Mouse (Mus musculus) neural tube, embryonic 12.5 days (tissue): ENCODE results near the gene Hlf. TPM values are rescaled to one million over a fixed set of nuclear protein-coding genes. Genes with fewer than 3 reads are reported as not detected.

Experiments
- ATAC-seq: fragments of 200-750 bp; cut with Nextera tagmentation; 2 replicates; pipeline ENCODE4 v1.8.0; 2017; ENCODE audit warnings: low read depth, mild to moderate bottlenecking, moderate TSS enrichment, moderate library complexity; ENCODE audit not compliant: low FRiP score
- H3K27ac ChIP-seq: fragments of 300-500 bp; sonication (generic); 2 replicates; pipeline ENCODE4 v1.5.1; 2016
- H3K27me3 ChIP-seq: fragments of 300-500 bp; sonication (generic); replicated peaks from 2 replicates; pipeline ENCODE4 v1.6.1; 2016; ENCODE audit warnings: mild to moderate bottlenecking
- H3K36me3 ChIP-seq: fragments of 300-500 bp; sonication (generic); 2 replicates; pipeline ENCODE4 v1.6.1; 2016; ENCODE audit warnings: mild to moderate bottlenecking
- H3K4me1 ChIP-seq: fragments of 300-500 bp; sonication (generic); 2 replicates; pipeline ENCODE4 v1.6.1; 2016
- H3K4me2 ChIP-seq: fragments of 300-500 bp; sonication (generic); replicated peaks from 2 replicates; pipeline ENCODE4 v1.6.1; 2016; ENCODE audit warnings: mild to moderate bottlenecking
- H3K4me3 ChIP-seq: fragments of 300-500 bp; sonication (generic); 2 replicates; pipeline ENCODE4 v1.5.1; 2016
- H3K9ac ChIP-seq: fragments of 300-500 bp; sonication (generic); 2 replicates; pipeline ENCODE4 v1.6.1; 2016; ENCODE audit warnings: mild to moderate bottlenecking
- H3K9me3 ChIP-seq: fragments of 300-500 bp; sonication (generic); 2 replicates; pipeline ENCODE4 v1.6.1; 2016; ENCODE audit warnings: mild to moderate bottlenecking
- WGBS: fragments of 180-500 bp; shearing (Covaris S2); methylation state at CpG from one replicate; pipeline ENCODE4 v1.1.7; 2016; 5-methylcytosine and 5-hydroxymethylcytosine counted together
- polyA plus RNA-seq: library from polyadenylated mRNA; unstranded; fragments of >200 nt; fragmentation: Nextera tagmentation; extraction: Ambion mirVana; gene quantifications from 2 replicates; pipeline ENCODE4 v1.2.1, GENCODE M21; 2016

The Hlf gene
- polyA plus RNA-seq, 1 experiment from 2014 or later: 1.8 TPM

GRCm38 (mm10) chr11:90350153-90350512 is 40.6 kb downstream of the Hlf start:
- H3K9me3 ChIP-seq: no peaks in the 10 kb centered on the region
- no peaks in the 10 kb centered on the region for H3K27me3 ChIP-seq
- H3K4me1 ChIP-seq: 0 out of 2 replicates have a peak, but pooled peaks cover 4% of the 10 kb centered on the region
- no peak overlapping the region for H3K9ac ChIP-seq
- H3K36me3 ChIP-seq: no peaks in the 10 kb centered on the region
- WGBS: 86% methylated on average over 4 of the region's 4 CpGs
- no peak for ATAC-seq
- no peak overlapping the region for H3K4me3 ChIP-seq
- no peak overlapping the region for H3K27ac ChIP-seq
- H3K4me2 ChIP-seq: no peak overlapping the region

- no peaks in the 10 kb centered on the region for H3K9me3 ChIP-seq
- H3K9ac ChIP-seq: no peak overlapping the region
- no peak overlapping the region for H3K4me2 ChIP-seq
- no peak overlapping the region for H3K4me3 ChIP-seq
- H3K27ac ChIP-seq: no peak overlapping the region
- H3K4me1 ChIP-seq: 0 out of 2 replicates have a peak, but pooled peaks cover 3% of the 10 kb centered on the region
- H3K27me3 ChIP-seq: no peaks in the 10 kb centered on the region
- 87% methylated on average over 6 of the region's 6 CpGs for WGBS
- no peaks in the 10 kb centered on the region for H3K36me3 ChIP-seq
- no peak for ATAC-seq
Observed at GRCm38 (mm10) chr11:90349486-90350152, 41.1 kb downstream of the Hlf start.

- H3K27ac ChIP-seq: no peak overlapping the region
- no peak overlapping the region for H3K4me2 ChIP-seq
- no peak overlapping the region for H3K4me3 ChIP-seq
- 56% methylated on average over 13 of the region's 13 CpGs for WGBS
- no peak overlapping the region for H3K9ac ChIP-seq
- no peaks in the 10 kb centered on the region for H3K27me3 ChIP-seq
- ATAC-seq: no peak
- no peaks in the 10 kb centered on the region for H3K9me3 ChIP-seq
- H3K4me1 ChIP-seq: 0 out of 2 replicates have a peak, but pooled peaks cover 3% of the 10 kb centered on the region
- no peaks in the 10 kb centered on the region for H3K36me3 ChIP-seq
Observed at GRCm38 (mm10) chr11:90347667-90348459, 42.8 kb downstream of the Hlf start.

GRCm38 (mm10) chr11:90345746-90346145 is 44.9 kb downstream of the Hlf start:
- Histone ChIP-seq H3K4me1 (0 out of 2 replicates have a peak, but pooled peaks cover 3% of the 10 kb centered on the region), H3K4me2 (no peak overlapping the region), H3K36me3 (no peaks in the 10 kb centered on the region), H3K4me3 (no peak overlapping the region), H3K9me3 (no peaks in the 10 kb centered on the region), H3K9ac (no peak overlapping the region), H3K27me3 (no peaks in the 10 kb centered on the region), H3K27ac (no peak overlapping the region)
- no peak for ATAC-seq
- 96% methylated on average over 11 of the region's 11 CpGs for WGBS

- no peak overlapping the region for H3K4me3 ChIP-seq
- ATAC-seq: no peak
- no peaks in the 10 kb centered on the region for H3K9me3 ChIP-seq
- H3K27ac ChIP-seq: no peak overlapping the region
- 0 out of 2 replicates have a peak, but pooled peaks cover under 1% of the 10 kb centered on the region for H3K4me1 ChIP-seq
- WGBS: 96% methylated on average over 5 of the region's 5 CpGs
- no peak overlapping the region for H3K4me2 ChIP-seq
- no peaks in the 10 kb centered on the region for H3K36me3 ChIP-seq
- H3K9ac ChIP-seq: no peak overlapping the region
- no peaks in the 10 kb centered on the region for H3K27me3 ChIP-seq
Observed at GRCm38 (mm10) chr11:90342858-90343257, 47.8 kb downstream of the Hlf start.

- Histone ChIP-seq H3K4me2 (no peak overlapping the region), H3K27ac (no peak overlapping the region), H3K36me3 (no peaks in the 10 kb centered on the region), H3K9me3 (no peaks in the 10 kb centered on the region), H3K9ac (no peak overlapping the region), H3K4me3 (no peak overlapping the region), H3K27me3 (no peaks in the 10 kb centered on the region), H3K4me1 (no peaks in the 10 kb centered on the region)
- WGBS: 86% methylated on average over 5 of the region's 5 CpGs
- no peak for ATAC-seq
Observed at GRCm38 (mm10) chr11:90342267-90342666, 48.4 kb downstream of the Hlf start.

GRCm38 (mm10) chr11:90340836-90341235 is 49.9 kb downstream of the Hlf start:
- no peaks in the 10 kb centered on the region for H3K36me3 ChIP-seq
- WGBS: 91% methylated on average over 13 of the region's 13 CpGs
- H3K4me1 ChIP-seq: no peaks in the 10 kb centered on the region
- H3K9me3 ChIP-seq: no peaks in the 10 kb centered on the region
- no peak overlapping the region for H3K4me2 ChIP-seq
- H3K27me3 ChIP-seq: no peaks in the 10 kb centered on the region
- ATAC-seq: no peak
- H3K27ac ChIP-seq: no peak overlapping the region
- H3K4me3 ChIP-seq: no peak overlapping the region
- no peak overlapping the region for H3K9ac ChIP-seq

GRCm38 (mm10) chr11:90334816-90335215 is 55.9 kb downstream of the Hlf start:
- Histone ChIP-seq H3K4me3 (no peak overlapping the region), H3K27ac (no peak overlapping the region), H3K27me3 (no peaks in the 10 kb centered on the region), H3K4me2 (no peak overlapping the region), H3K9me3 (no peaks in the 10 kb centered on the region), H3K4me1 (no peaks in the 10 kb centered on the region), H3K36me3 (no peaks in the 10 kb centered on the region), H3K9ac (no peak overlapping the region)
- no peak for ATAC-seq
- WGBS: 58% methylated on average over 1 of the region's 1 CpGs

GRCm38 (mm10) chr11:90332737-90333136 is 58.0 kb downstream of the Hlf start:
- 80% methylated on average over 4 of the region's 4 CpGs for WGBS

GRCm38 (mm10) chr11:90330202-90330694 is 60.4 kb downstream of the Hlf start:
- Histone ChIP-seq H3K4me2 (no peak overlapping the region), H3K27me3 (no peaks in the 10 kb centered on the region), H3K27ac (no peak overlapping the region), H3K9me3 (no peaks in the 10 kb centered on the region), H3K4me3 (no peak overlapping the region), H3K9ac (no peak overlapping the region), H3K4me1 (no peaks in the 10 kb centered on the region), H3K36me3 (no peaks in the 10 kb centered on the region)
- 89% methylated on average over 9 of the region's 9 CpGs for WGBS
- no peak for ATAC-seq

More at GRCm38 (mm10) chr11:90332737-90333136, 58.0 kb downstream of the Hlf start:
- Histone ChIP-seq H3K36me3 (no peaks in the 10 kb centered on the region), H3K27ac (no peak overlapping the region), H3K4me2 (no peak overlapping the region), H3K4me3 (no peak overlapping the region), H3K4me1 (no peaks in the 10 kb centered on the region), H3K9ac (no peak overlapping the region), H3K27me3 (no peaks in the 10 kb centered on the region), H3K9me3 (no peaks in the 10 kb centered on the region)
- ATAC-seq: no peak

GRCm38 (mm10) chr11:90326836-90327235 is 63.9 kb downstream of the Hlf start:
- Histone ChIP-seq H3K36me3 (no peaks in the 10 kb centered on the region), H3K9ac (no peak overlapping the region), H3K27me3 (no peaks in the 10 kb centered on the region), H3K4me3 (no peak overlapping the region), H3K9me3 (no peaks in the 10 kb centered on the region), H3K4me2 (no peak overlapping the region), H3K4me1 (no peaks in the 10 kb centered on the region), H3K27ac (no peak overlapping the region)
- WGBS: 69% methylated on average over 1 of the region's 1 CpGs
- ATAC-seq: no peak

GRCm38 (mm10) chr11:90326146-90326545 is 64.5 kb downstream of the Hlf start:
- Histone ChIP-seq H3K27ac (no peak overlapping the region), H3K9ac (no peak overlapping the region), H3K4me3 (no peak overlapping the region), H3K4me1 (no peaks in the 10 kb centered on the region), H3K27me3 (no peaks in the 10 kb centered on the region), H3K36me3 (no peaks in the 10 kb centered on the region), H3K9me3 (no peaks in the 10 kb centered on the region), H3K4me2 (no peak overlapping the region)
- 92% methylated on average over 5 of the region's 5 CpGs for WGBS
- ATAC-seq: no peak
